Mouse (Mus musculus) hindlimb bud, embryonic 11.5 days (tissue): ENCODE measurements around the gene Bms1.

ENCODE experiments used
- DNase-seq: peaks from one replicate; pipeline ENCODE4 v3.0.0-alpha.2; 2012; ENCODE audit warnings: low read depth, low spot score; ENCODE audit errors: extremely low spot score

Bms1 gene

DNA sequence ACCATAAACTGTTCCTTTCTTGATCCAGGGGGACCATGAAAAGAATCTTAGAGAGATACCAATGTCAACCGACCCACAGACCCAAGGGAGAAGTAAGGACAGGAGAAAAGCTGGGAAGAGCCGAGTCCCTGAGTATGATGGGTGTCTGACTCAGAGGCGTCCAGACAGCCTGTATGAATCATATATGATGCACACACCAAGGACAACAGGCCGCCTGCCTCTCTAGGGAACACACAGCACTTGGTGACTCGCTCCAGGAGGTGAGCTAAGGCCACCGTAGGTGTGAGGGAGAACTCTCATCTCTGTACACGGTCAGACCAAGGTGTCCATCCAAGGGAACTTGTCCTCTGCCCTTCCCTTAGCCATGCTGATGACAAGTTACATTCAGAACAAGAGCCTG is 51.8 kb downstream of the Bms1 start:
- DNase-seq = no peak

DNA sequence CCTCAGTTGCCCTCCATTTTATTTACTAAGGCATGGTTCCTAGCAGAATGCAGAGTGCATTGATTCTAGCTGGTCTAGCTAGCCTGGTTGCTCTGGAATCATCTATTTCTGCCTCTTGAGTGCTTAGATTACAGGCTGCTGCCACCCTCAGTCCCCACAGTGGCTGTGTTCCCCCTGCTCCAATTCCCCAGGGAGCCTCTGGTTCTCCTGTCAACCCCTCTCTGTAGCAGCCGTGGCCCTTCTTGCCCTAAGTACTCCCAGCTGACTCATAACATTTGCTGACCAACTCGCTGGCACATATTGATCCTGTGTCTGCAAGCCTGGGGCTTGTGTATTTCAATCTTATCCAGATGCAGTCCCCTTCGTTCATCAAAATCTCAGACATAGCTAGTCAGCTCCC is 53.1 kb downstream of the Bms1 start:
- no peak for DNase-seq

DNA sequence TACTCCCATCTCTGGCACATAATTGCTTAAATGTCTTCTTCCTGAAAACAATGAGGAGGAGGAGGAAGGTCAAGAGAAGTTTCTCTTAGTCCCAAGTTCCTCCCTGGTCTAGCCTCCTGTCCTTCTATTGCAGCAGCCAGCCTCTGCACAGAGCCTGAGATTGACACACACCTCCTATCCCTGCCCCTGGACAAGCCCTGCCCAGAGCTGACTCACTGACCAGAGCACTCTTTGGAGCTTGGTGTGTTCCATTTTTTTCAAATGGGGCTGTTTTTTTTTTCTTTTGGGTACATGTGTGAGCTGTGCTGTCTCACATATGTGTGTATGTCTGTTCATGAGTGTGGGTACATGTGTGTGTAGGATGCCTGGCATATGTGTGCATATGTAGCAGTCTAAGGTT is 53.5 kb downstream of the Bms1 start:
- DNase-seq = no peak

DNA sequence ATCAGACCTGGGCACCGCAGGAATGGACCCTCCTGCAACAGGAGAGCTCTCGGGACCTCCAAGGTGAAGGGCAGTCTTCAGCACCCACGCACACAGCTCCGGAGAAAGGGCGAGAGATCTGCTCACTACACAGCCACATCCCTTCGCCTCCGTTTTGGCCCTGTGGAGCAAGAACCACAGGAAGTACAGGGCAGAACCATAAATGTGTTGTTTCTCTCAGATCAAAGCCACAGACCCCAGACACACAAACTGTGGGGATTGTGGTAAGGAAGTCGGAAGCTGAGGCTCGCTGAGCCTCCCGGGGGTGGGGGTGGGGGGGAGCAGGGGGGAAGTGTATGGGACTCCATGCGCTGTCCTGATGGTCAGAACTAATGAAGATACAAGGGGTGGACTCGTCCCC is 68.9 kb downstream of the Bms1 start:
- DNase-seq = no peak

DNA sequence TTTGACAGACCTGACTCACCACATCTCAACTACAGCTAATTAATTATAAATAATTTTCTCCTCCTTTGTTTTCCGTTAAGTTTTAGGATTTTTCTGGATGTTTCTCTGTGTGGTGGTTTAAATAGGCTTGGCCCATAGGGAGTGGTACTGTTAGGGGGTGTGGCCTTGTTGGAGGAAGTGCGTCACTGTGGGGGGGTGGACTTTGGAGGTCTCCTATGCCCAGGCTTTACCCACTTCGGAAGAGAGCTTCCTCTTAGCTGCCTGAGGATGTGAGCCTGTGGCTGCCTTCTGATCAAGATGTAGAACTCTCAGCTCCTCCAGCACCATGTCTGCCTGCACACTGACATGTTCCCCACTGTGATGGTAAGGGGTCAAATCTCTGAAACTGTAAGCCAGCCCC is 71.1 kb downstream of the Bms1 start:
- DNase-seq = no peak

DNA sequence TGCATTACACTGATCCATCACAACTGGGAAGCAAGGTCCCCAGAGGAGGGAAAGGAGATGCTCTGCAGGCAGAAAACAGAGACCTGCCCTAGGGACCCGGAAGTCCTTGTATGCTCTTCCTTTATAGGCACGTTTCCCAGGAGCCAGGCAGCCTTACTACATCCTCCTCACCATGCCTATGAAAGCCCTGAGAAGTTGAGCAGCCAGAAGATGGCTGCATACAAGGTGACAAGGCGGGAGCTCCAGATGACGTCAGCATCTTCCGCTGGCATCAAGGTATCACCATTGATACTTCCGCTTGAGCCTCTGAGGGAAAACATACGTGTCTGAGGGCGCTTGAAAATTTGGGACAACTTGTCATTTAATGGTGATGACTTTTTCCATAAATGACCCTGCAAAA is 72.0 kb downstream of the Bms1 start:
- DNase-seq = no peak

DNA sequence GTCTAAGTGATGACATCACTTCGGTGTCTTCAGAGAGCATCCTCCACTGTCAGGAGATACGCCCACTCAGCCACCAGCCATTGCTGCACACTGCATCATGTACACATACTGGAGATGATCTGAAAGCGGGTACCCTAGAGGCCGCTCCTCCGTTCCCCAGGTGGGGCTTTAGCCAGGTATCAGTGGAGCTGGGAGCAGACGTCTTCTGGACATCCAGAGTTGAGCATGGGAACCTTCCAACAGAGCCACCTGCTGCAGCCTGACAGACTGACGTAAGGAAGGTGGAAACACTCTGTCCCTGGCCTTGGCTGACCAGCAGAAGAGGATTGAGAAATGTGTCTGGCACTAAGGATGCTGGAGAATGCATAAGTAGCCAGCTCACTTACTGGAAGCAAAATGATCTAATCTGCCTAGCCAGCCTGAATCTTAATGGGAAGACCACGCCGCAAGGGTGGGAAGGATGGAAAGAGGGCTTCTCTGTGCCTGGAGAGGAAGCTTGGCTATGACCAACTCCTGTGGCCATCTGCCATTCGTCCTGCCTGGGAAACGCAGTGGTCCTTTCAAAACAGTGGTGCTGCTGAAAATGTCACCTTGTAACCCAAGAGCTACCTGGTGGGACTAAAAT is 77.3 kb downstream of the Bms1 start:
- DNase-seq = no peak

DNA sequence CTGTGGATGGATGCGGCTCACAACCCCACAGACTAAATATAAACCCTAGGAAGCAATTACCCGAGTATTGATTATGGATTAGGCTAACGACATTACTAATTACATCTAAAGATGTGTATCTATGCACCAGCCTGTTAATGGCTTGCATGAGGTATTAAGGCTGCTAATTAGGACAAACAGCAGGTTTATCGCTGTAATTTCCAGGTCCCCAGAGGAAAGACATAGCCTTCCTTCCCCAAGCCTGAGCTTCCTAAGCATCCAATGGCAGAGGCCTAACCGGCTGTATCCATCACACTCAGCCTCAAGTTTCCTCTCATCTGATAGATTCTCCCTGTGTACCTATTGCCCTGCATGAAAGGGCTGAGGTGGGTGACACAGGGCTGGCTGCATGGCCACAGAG is 81.6 kb downstream of the Bms1 start:
- DNase-seq = no peak

DNA sequence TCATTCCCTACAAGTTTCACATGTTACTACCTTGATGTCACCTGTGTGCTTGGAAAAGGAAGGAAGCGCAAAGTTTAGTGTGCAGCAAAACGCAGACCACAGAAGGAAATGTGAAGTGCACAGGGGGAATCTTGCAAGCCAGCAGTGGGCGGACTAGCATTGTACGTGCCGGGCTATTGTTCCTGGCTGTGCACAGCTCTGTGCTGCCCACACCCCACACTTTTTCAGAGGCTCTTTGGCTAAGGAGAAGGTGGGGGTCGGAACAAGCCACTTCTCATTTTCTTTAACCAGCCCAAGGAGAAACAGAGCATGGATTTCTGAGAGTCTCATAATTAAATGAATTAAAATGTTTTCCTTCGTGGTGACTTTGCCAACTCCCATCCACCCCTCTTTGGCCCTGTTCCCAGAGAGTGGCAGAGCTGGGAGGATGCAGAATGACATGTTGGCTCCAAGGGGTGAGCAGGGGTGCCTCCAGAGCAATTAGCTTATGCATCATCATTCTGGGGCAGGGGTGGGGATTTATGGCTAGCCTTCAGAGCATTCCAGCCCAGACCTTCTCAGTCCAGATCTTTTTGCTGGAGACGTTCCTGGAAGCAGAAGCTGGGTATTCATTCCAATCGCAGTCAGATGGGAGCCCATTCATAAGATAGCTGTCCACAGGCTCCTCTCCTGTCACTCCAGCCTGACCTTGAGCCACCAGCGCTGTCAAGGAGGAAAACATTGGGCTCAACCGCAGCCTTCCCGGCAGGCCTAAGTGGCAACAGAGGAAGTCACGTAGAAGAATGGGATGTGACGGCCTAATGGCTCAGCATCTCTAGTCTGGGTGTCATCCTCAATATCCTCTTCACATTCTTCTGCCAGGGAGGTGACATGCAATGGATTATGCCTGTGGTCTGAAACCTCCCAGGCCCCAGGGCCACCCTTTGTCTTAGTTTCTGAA is 82.5 kb downstream of the Bms1 start:
- no peak for DNase-seq

DNA sequence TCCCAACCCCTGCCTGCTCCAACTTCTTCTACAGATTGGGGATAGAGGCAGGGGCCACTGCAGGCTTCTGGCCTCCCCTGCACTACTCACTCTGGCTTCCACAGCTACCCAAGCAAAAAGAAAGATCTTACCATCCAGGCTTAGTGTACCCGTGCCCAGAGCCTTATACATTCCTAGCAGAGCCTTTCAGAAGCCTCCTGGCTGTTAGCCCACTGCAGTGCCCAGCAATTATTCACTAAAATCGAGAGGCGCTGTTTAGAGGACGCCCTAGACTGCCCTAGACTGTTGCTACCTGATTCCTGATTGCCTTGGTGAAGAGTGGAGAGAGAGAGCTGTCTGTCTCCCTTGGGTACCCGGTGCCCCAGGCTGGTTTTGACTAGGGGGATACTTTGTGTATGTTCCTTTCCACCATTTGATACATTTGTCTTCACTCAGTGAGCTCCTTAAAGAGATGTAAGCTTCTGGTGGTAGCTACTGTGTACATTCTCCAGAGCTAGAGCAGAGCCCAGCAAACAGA is 83.3 kb downstream of the Bms1 start:
- no peak for DNase-seq

DNA sequence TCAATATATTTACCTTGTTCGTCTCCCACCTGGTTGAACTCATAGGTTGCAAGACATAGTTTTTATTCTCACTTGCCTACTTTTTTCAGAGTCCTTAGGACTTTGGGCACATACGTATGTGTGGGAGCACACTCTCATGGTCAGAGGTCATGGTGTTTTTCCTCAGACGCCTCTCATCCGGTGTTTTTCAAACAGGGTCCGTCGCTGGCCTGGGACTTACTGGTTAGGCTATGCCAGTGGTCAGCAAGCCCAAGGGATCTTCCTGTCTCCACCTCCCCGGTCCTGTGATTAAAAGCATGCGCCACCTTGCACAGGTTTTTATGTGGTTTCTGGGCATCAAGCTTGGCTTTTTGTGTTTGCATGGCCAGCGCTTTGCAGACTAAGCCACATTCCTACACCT is 85.4 kb downstream of the Bms1 start:
- no peak for DNase-seq
